Mouse (Mus musculus): ENCODE measurements at regions not wholly inside any gene's neighbourhood (a gene's known extent, or its start where the extent isn't known, plus 50 kb on each side); places are given as distances from the start of the nearest gene placed in this dataset.

GRCm38 (mm10) chr8:8562268-8562667, 98.8 kb downstream of the Efnb2 start:
- Histone ChIP-seq H3K4me1 (no peaks in the 10 kb centered on the region), H3K27me3 (ENCODE audit: insufficient read depth, poor library complexity, severe bottlenecking) (0 out of 2 replicates have a peak, but pooled peaks cover 8% of the 10 kb centered on the region), H3K4me3 (no peak overlapping the region), H3K27ac (no peak overlapping the region), H3K36me3 (no peaks in the 10 kb centered on the region), H3K9me3 (no peaks in the 10 kb centered on the region)
- no peak for DNase-seq (ENCODE audit: low spot score)
- WGBS = 66% methylated on average over 7 of the region's 7 CpGs

GRCm38 (mm10) chr8:8558050-8558449, 103.0 kb downstream of the Efnb2 start:
- no peaks in the 10 kb centered on the region for H3K9me3 ChIP-seq
- H3K4me1 ChIP-seq = no peaks in the 10 kb centered on the region
- DNase-seq (ENCODE audit: low spot score) = no peak
- no peak overlapping the region for H3K4me3 ChIP-seq
- 0 out of 2 replicates have a peak, but pooled peaks cover 8% of the 10 kb centered on the region for H3K27me3 ChIP-seq (ENCODE audit: insufficient read depth, poor library complexity, severe bottlenecking)
- H3K36me3 ChIP-seq = no peaks in the 10 kb centered on the region
- 84% methylated on average over 7 of the region's 7 CpGs for whole genome bisulfite sequencing
- no peak overlapping the region for H3K27ac ChIP-seq

GRCm38 (mm10) chr8:8556152-8556551, 104.9 kb downstream of the Efnb2 start:
- 86% methylated on average over 10 of the region's 10 CpGs for WGBS
- Histone ChIP-seq H3K27me3 (ENCODE audit: insufficient read depth, poor library complexity, severe bottlenecking) (0 out of 2 replicates have a peak, but pooled peaks cover 8% of the 10 kb centered on the region), H3K27ac (no peak overlapping the region), H3K36me3 (no peaks in the 10 kb centered on the region), H3K9me3 (no peaks in the 10 kb centered on the region; the same call in 1 of the 2 replicates), H3K4me3 (no peak overlapping the region), H3K4me1 (no peaks in the 10 kb centered on the region)
- DNase-seq (ENCODE audit: low spot score) = no peak

GRCm38 (mm10) chr8:8554691-8555090, 106.4 kb downstream of the Efnb2 start:
- Histone ChIP-seq H3K27me3 (ENCODE audit: insufficient read depth, poor library complexity, severe bottlenecking) (0 out of 2 replicates have a peak, but pooled peaks cover 8% of the 10 kb centered on the region), H3K27ac (no peak overlapping the region), H3K4me1 (no peaks in the 10 kb centered on the region), H3K4me3 (no peak overlapping the region), H3K36me3 (no peaks in the 10 kb centered on the region), H3K9me3 (no peaks in the 10 kb centered on the region; the same call in 1 of the 2 replicates)
- WGBS = 73% methylated on average over 5 of the region's 5 CpGs
- no peak for DNase-seq (ENCODE audit: low spot score)

GRCm38 (mm10) chr8:8552779-8553178, 108.3 kb downstream of the Efnb2 start:
- H3K27me3 ChIP-seq (ENCODE audit: insufficient read depth, poor library complexity, severe bottlenecking) = 0 out of 2 replicates have a peak, but pooled peaks cover 3% of the 10 kb centered on the region
- no peak overlapping the region for H3K27ac ChIP-seq
- H3K9me3 ChIP-seq = peaks cover 1% of the 10 kb centered on the region; the same call in 1 of the 2 replicates
- no peak for DNase-seq (ENCODE audit: low spot score)
- H3K4me3 ChIP-seq = no peak overlapping the region
- no peaks in the 10 kb centered on the region for H3K4me1 ChIP-seq
- no peaks in the 10 kb centered on the region for H3K36me3 ChIP-seq
- WGBS = 81% methylated on average over 1 of the region's 1 CpGs

- Histone ChIP-seq H3K4me1 (no peaks in the 10 kb centered on the region), H3K27ac (no peak overlapping the region), H3K9me3 (no peaks in the 10 kb centered on the region), H3K27me3 (ENCODE audit: insufficient read depth, poor library complexity, severe bottlenecking) (no peaks in the 10 kb centered on the region), H3K4me3 (no peak overlapping the region), H3K36me3 (no peaks in the 10 kb centered on the region)
- no peak for DNase-seq (ENCODE audit: low spot score)
- WGBS = 82% methylated on average over 5 of the region's 5 CpGs
These were observed 124.4 kb downstream of the Efnb2 start for GRCm38 (mm10) chr8:8536626-8537025.

- Histone ChIP-seq H3K4me1 (peaks cover 6% of the 10 kb centered on the region; the same call in 1 of the 2 replicates), H3K4me3 (no peak overlapping the region), H3K27ac (no peak overlapping the region), H3K36me3 (no peaks in the 10 kb centered on the region), H3K9me3 (no peaks in the 10 kb centered on the region), H3K27me3 (ENCODE audit: insufficient read depth, poor library complexity, severe bottlenecking) (no peaks in the 10 kb centered on the region)
- no peak for DNase-seq (ENCODE audit: low spot score)
- WGBS = 52% methylated on average over 6 of the region's 6 CpGs
These were observed 126.3 kb downstream of the Efnb2 start for GRCm38 (mm10) chr8:8534787-8535186.

- DNase-seq (ENCODE audit: low spot score) = no peak
- Histone ChIP-seq H3K27ac (no peak overlapping the region), H3K27me3 (ENCODE audit: insufficient read depth, poor library complexity, severe bottlenecking) (no peaks in the 10 kb centered on the region), H3K36me3 (no peaks in the 10 kb centered on the region), H3K4me1 (peaks cover 6% of the 10 kb centered on the region; the same call in 1 of the 2 replicates), H3K4me3 (no peak overlapping the region), H3K9me3 (no peaks in the 10 kb centered on the region)
- 77% methylated on average over 5 of the region's 5 CpGs for WGBS
These were observed 128.1 kb downstream of the Efnb2 start for GRCm38 (mm10) chr8:8532907-8533306.

GRCm38 (mm10) chr8:8530540-8530939, 130.5 kb downstream of the Efnb2 start:
- 41% methylated on average over 5 of the region's 5 CpGs for WGBS

GRCm38 (mm10) chr8:8521532-8521931, 139.5 kb downstream of the Efnb2 start:
- H3K27me3 ChIP-seq (ENCODE audit: insufficient read depth, poor library complexity, severe bottlenecking) = no peaks in the 10 kb centered on the region
- peaks cover 11% of the 10 kb centered on the region for H3K4me1 ChIP-seq
- no peak overlapping the region for H3K4me3 ChIP-seq
- no peaks in the 10 kb centered on the region for H3K36me3 ChIP-seq
- no peaks in the 10 kb centered on the region for H3K9me3 ChIP-seq
- WGBS = 73% methylated on average over 1 of the region's 1 CpGs
- H3K27ac ChIP-seq = no peak overlapping the region
- no peak for DNase-seq (ENCODE audit: low spot score)

More at GRCm38 (mm10) chr8:8530540-8530939, 130.5 kb downstream of the Efnb2 start:
- Histone ChIP-seq H3K4me1 (peaks cover 6% of the 10 kb centered on the region; the same call in 1 of the 2 replicates), H3K27ac (no peak overlapping the region), H3K27me3 (ENCODE audit: insufficient read depth, poor library complexity, severe bottlenecking) (no peaks in the 10 kb centered on the region), H3K36me3 (no peaks in the 10 kb centered on the region), H3K9me3 (no peaks in the 10 kb centered on the region; the same call in 1 of the 2 replicates), H3K4me3 (no peak overlapping the region)
- DNase-seq (ENCODE audit: low spot score) = no peak

- no peaks in the 10 kb centered on the region for H3K9me3 ChIP-seq
- 87% methylated on average over 3 of the region's 3 CpGs for WGBS
- H3K36me3 ChIP-seq = no peaks in the 10 kb centered on the region
- DNase-seq (ENCODE audit: low spot score) = no peak
- no peak overlapping the region for H3K27ac ChIP-seq
- no peaks in the 10 kb centered on the region for H3K27me3 ChIP-seq (ENCODE audit: insufficient read depth, poor library complexity, severe bottlenecking)
- peaks cover 11% of the 10 kb centered on the region for H3K4me1 ChIP-seq
- H3K4me3 ChIP-seq = no peak overlapping the region
These were observed 141.3 kb downstream of the Efnb2 start for GRCm38 (mm10) chr8:8519772-8520191.

- no peaks in the 10 kb centered on the region for H3K9me3 ChIP-seq
- DNase-seq (ENCODE audit: low spot score) = no peak
- H3K4me1 ChIP-seq = peaks cover 11% of the 10 kb centered on the region
- 67% methylated on average over 2 of the region's 2 CpGs for whole genome bisulfite sequencing
- H3K36me3 ChIP-seq = no peaks in the 10 kb centered on the region
- no peaks in the 10 kb centered on the region for H3K27me3 ChIP-seq (ENCODE audit: insufficient read depth, poor library complexity, severe bottlenecking)
- no peak overlapping the region for H3K27ac ChIP-seq
- no peak overlapping the region for H3K4me3 ChIP-seq
These were observed 143.4 kb downstream of the Efnb2 start for GRCm38 (mm10) chr8:8517599-8517998.

- no peak for DNase-seq (ENCODE audit: low spot score)
- H3K9me3 ChIP-seq = no peaks in the 10 kb centered on the region
- WGBS = 21% methylated on average over 1 of the region's 1 CpGs
These were observed 144.8 kb downstream of the Efnb2 start for GRCm38 (mm10) chr8:8516272-8516671.

GRCm38 (mm10) chr8:8499921-8500320, 161.1 kb downstream of the Efnb2 start:
- WGBS = 88% methylated on average over 9 of the region's 9 CpGs
- H3K27me3 ChIP-seq (ENCODE audit: insufficient read depth, poor library complexity, severe bottlenecking) = peaks cover 8% of the 10 kb centered on the region; the same call in 1 of the 2 replicates
- H3K4me3 ChIP-seq = no peak overlapping the region
- no peak for DNase-seq (ENCODE audit: low spot score)
- H3K4me1 ChIP-seq = peaks cover 7% of the 10 kb centered on the region
- H3K9me3 ChIP-seq = no peaks in the 10 kb centered on the region
- no peaks in the 10 kb centered on the region for H3K36me3 ChIP-seq
- H3K27ac ChIP-seq = no peak overlapping the region

More at GRCm38 (mm10) chr8:8516272-8516671, 144.8 kb downstream of the Efnb2 start:
- no peak overlapping the region for H3K4me3 ChIP-seq
- H3K4me1 ChIP-seq = peaks cover 2% of the 10 kb centered on the region; the same call in 1 of the 2 replicates
- no peak overlapping the region for H3K27ac ChIP-seq
- no peaks in the 10 kb centered on the region for H3K27me3 ChIP-seq (ENCODE audit: insufficient read depth, poor library complexity, severe bottlenecking)
- no peaks in the 10 kb centered on the region for H3K36me3 ChIP-seq
